Mouse (Mus musculus): ENCODE data around the gene Clybl. TPM values are rescaled to one million over a fixed set of nuclear protein-coding genes. Genes with fewer than 3 reads are reported as not detected.

The Clybl gene
- polyA plus RNA-seq, 1 experiment, result 10.7 TPM

DNA sequence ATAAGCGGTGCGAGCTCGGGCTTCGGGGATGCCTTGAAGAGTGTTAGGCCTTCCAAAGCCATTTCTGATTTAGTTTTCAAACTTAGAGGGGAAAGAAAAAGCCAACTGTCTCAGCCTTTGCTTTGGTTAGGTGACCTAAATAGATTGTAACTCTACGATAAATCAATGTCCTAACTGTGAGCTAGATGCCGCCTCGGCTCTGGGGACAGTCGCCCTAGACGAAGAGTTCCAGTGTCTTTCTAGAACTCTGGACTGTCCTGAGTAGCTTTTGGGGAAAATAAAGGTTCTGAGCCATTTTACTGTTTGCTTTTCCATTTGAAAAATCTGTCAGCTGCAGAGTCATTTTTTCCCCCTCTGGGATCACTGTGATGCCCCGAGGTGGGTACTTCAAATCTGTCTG, 49.6 kb downstream of the Clybl start:
- DNase-seq (ENCODE audit: low read depth, low spot score), result no peak
- 87% methylated on average over 10 of the region's 10 CpGs for WGBS

DNA sequence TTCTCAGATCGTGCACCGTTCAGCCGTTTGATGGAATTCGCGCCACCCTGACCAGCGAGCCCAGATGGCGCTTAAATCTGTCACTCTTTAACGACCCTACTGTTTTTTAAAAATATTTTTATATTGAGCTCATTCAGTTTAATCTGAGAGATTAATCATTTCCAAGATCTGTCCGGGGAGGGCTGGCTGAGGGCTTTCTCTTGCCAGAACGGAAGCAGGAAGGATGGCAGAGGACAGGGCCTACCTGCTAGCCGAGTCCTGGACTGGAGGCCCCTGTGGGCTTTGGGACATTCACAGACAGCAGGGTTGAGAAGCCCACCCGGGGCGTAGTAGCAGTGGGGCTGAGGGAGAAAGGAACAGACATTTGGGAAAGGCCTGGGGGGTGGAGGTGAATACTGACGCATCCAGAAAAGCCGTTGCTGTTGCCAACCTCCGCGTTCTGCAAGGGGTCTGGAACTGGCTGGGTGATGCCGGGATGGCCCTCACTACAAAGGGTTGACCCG, 51.8 kb downstream of the Clybl start:
- WGBS, result 72% methylated on average over 19 of the region's 19 CpGs
- no peak for DNase-seq (ENCODE audit: low read depth, low spot score)

DNA sequence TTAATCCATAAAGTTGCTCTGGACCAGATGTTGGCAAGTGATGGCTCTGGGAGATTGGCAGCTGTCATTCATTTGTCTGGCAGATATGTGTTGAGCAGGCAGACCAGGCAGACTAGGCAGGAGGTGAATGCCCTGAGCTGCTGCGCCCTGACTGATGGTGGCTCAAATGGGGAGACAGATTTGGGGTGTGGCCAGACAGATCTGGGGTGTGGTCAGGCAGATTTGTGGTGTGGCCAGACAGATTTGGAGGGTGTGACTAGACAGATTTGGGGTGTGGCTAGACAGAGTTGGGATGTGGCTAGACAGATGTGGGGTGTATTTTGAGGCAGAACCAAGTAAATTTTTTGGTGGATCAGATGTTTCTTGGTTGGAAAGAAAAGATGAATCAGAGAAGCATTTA, 62.4 kb downstream of the Clybl start:
- WGBS, result 100% methylated on average over 1 of the region's 1 CpGs
- no peak for DNase-seq (ENCODE audit: low read depth, low spot score)

DNA sequence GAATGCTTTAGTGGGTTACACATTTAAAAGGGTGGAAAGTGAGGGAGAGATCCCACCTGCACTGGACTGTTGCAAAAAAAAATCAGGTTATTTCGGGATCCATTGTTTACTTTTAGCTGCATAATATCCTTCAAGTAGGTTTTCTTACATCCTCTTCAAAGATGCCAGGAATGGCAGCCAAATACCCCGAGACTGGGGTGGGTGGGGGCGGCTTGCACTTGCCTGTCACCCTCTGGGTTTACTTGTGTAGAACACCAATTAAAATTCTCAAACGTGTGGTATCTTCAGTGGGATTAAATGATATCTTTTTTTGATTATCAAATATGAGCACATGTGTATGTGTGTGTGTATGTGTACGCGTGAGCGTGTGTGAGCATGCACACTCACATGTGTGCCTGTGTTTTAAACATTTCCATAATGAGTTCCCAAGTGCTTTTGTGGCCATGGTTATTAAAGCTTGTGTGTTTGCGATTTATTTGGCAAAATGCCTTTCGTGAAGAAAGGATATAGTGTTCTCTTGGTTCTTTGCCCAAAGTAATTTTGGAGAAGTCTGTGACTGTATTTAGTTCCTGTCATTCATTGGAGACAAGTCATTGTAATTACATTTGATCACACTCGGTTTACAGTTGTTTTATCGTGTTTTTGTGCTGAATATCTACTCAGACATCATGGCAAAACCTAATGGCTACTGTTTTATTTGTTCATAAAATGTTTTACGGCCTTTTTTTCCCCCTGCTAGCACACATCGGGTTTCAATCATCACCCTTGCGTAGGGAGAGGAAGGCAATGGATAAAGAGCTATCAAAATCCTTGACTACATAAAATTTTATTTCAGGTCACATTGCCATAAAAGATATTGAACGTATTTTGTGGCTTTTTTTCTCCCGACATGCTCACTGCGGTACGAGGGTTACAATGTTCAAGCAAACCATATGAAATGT, 65.7 kb downstream of the Clybl start:
- WGBS, result 33% methylated on average over 18 of the region's 18 CpGs
- DNase-seq (ENCODE audit: low read depth, low spot score), result peak; percentile 6

DNA sequence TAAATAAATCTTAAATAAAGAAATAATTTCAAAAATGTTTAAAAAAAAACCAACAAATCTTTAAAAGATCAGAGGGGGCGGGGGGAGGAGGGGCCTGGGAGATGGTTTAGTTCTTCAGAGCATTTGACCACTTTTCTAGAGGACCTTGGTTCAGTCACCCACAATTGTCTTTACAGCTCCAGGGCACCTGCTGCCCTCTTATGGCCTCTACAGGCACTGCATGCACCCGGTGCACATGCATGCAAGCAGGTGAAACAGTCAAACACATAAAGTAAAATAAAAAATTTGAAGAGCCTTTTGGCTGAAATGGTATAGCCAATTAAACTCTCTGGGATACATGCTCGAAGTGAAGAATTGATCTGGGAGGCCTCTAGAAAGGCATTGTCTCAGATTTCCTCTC, 67.6 kb downstream of the Clybl start:
- DNase-seq (ENCODE audit: low read depth, low spot score), result no peak
- WGBS, result 89% methylated on average over 3 of the region's 3 CpGs

DNA sequence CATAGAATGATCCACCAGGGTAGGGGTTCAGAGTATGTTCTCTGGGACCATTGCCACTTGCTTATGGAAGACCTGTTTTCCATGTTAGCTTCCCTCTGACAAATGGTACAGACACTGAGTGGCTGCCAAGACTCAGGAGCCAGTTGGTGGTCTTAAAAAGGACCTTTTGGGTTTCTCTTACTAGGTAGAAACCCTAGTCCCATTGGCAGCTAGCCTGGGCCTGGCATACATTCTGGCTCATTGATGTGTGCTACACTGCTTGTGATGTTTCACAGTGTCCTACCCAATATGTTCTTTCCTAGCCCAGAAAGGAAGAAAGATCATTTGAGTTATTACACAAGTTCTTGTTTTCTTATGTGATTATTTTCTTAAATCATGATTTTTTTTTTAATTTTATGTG, 69.8 kb downstream of the Clybl start:
- no peak for DNase-seq (ENCODE audit: low read depth, low spot score)

DNA sequence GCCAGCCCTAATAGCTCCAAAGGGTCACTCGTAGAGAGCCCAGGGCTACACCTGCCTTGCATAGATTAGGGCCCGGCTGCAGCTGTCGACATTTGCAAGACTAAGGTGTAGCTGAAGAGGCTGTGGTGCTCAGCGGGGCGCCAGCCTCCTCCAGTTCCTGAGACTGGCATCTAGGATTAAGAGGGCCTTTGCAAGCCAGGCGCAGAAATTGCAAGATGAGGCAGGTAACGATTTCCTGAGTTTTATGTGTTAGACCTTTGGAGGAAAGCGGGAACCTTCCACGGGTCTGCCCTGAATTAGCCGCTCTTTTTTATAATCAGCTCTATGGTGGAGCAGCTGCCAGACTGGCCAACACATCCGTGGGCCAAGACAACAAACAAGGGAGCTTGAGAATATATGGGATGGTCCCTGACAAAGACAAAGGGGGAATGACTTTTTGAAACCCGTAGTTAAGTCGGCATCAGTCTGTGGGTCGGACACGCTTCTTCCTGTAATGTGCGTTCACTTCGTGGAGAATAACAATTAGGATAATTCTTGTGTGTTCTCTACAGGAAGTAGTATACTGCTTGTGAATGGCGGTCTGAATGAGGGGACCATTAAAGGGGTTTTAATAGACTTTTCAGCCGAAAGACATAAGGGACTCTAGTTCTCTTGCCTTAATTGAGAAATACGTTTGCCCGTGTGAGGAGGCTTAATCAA, 74.2 kb downstream of the Clybl start:
- DNase-seq (ENCODE audit: low read depth, low spot score), result no peak
- 44% methylated on average over 21 of the region's 21 CpGs for WGBS

DNA sequence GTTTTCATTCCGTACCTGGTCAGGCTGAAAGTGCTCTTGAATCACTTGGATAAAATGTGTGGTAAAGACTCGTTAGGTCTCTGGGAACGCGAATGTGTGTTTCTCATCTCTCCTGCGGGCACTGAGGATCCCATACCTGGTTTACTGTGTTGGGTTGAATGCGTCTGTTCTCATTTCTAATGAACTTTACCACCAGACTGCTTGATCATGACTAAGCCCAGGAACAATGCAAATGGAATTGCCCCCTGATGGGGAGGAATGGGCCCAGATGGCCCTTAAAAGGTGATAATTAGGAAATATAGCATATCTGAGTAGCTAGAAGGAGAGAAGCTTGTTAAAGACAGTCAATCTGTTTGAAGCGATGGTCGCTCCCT, 74.7 kb downstream of the Clybl start:
- DNase-seq (ENCODE audit: low read depth, low spot score), result no peak
- WGBS, result 69% methylated on average over 8 of the region's 8 CpGs

DNA sequence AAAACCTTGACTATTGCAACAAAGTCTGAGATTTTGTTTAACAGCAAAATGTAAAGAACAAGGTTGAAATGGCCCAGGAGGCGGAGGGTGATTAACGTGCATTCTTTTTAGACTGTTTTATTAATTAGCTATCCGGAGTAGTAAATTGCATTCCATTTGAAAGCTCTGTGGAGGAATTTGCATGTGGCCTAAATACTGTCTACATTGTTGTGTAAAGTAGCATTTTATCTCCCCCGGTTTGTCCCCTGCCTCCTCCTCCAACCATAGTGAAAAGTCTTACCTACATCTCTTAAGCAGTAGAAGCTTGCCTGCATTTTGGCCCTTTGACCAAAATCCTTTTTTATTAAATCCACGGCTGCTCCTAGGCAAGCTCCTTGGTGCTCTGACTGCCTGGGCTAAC, 76.8 kb downstream of the Clybl start:
- DNase-seq (ENCODE audit: low read depth, low spot score), result no peak
- 83% methylated on average over 5 of the region's 5 CpGs for WGBS

DNA sequence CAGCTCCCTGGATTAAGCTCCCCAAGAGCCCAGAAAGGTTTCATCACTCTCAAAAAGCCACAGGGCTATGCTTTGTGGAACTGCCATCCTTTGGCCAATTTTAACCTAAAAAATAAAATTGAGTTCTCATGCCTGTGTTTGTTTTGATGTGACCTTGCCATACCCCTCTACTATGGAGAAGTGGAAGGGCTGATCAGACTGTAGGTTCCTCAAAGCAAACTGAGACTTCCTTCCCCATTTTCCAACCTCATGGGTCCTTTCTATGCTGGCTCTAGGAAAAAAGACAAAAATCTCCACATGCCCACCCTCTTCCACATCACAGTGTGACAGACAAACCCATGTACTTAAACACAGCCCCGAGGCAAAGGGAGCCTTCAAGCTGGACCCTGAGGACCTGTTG, 79.7 kb downstream of the Clybl start:
- DNase-seq (ENCODE audit: low read depth, low spot score), result no peak
- WGBS, result 86% methylated on average over 1 of the region's 1 CpGs

DNA sequence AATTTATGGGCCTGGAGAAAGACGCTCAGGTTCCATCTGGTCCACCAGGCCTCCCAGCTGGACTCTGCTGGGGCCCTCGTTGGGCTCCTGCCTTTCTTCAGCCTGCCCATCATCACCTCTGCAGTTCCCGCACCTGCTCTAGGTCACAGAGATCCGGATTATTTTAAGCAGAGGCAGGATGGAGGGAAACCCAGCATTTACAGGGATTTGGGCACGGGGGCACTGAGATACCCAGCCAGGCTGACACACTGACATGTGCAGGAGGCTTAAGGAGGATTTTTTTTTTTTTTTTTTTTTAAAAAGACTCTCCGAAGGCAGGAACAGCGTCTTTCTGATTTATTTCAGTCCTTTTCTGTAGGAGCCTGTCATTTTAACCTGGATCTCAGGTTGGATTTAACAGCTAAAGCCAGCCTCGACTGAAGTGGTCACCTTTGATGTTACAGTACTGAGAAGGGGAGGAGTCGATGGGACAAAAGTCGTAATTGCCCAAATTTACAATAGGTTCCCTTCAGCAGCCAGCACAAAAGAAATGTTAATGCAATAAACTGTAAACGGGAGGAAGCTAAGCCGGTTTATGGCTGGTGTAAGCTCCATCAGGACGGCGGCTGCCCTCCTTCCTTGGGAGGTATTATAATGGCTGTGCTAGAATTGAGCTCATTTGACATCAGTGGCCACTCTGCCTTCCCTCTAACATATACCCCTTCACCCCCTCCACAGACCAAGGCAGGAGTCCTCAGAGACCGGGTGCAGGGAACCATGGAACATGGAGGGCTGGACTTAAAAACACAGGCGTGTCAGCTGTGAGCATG, 81.6 kb downstream of the Clybl start:
- 40% methylated on average over 16 of the region's 16 CpGs for WGBS
- DNase-seq (ENCODE audit: low read depth, low spot score), result no peak

DNA sequence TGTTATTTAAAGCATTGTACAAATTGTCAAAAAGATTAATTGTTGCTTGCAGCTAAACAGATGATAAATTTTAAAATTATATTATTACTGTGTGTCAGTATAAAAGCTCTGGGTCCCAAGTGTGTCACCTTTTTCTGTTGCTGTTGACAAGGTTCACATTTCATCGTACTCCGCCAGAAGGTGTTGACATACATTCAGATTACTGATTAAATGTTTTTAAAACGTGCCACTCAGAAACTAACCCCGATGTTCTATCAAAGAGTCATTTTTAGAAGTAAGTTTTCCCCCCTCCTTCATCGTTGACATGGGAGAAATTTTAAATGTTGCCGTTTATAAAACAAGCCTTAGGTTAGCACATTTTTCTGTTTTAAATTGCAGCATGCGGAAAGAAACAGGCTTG, 83.7 kb downstream of the Clybl start:
- DNase-seq (ENCODE audit: low read depth, low spot score), result no peak
- WGBS, result 85% methylated on average over 7 of the region's 7 CpGs

DNA sequence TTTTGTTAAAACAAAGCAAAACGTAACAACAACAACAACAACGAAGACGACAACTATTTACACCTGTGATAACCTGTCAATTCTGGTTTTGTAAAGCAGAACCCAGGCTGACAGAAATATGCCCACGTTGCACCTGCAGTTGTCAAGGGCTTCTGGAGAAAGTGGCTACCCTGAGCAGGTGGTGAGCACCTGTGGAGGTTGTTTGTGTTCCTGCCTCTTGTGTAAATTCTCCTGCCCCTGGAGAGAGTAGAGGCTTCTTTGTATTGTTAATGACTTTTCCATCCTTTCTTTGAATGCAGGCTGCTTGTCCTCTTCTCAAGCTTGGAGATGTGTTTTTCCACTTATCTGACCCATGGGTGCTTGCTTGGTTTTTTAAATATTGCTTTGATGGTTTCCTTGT, 86.1 kb downstream of the Clybl start:
- 46% methylated on average over 4 of the region's 4 CpGs for WGBS
- DNase-seq (ENCODE audit: low read depth, low spot score), result no peak

DNA sequence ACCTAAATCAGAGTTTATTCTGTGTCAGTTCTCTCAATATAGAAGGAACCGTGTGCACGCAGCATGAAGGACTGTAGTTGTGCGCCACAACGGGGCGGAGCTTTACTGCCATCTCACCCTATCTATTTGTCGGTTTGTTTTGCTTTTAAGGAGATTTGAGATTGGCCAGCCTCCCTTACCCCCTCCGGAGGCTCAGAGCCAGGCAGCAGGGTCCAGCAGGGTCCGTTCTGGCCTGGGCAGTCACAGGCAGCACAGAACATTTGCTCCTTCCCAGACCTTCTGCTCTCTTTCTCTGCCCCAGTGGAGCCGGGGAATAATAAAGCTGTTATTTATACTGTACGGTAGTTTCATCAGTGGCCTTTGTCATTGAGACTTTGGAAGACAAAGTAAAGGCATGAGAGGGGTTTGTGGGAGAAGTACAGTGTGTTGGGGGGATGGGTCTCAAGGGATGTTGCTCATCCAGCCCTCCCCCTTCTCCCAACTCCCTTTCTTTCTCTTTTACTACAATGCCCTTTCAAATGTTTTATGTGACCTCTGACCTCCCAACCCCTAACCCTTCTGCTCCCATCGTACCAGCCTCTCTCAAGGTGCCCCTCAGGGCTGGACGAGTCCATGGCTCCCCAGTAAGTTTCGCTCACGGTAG, 89.7 kb downstream of the Clybl start:
- DNase-seq (ENCODE audit: low read depth, low spot score), result no peak
- WGBS, result 54% methylated on average over 14 of the region's 14 CpGs

DNA sequence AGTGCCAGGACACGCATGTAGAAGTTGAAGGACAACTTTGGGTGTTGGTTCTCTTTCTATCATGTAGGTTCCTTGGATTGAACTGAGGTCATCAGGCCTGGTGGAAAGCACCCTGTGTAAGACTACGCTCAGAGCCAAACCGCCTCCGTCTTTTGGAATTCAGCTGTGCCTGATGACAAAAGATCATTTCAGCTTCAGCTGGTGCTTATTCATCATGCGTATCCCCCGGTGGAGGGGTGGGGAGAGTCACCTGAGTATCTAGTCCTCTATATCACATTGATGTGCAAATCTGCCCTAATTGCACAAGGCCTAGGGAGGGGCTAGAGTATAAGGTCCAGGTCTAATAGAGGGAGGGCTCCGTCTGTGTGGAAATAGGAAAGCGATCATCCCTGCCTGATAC, 95.6 kb downstream of the Clybl start:
- no peak for DNase-seq (ENCODE audit: low read depth, low spot score)
- 94% methylated on average over 8 of the region's 8 CpGs for WGBS

DNA sequence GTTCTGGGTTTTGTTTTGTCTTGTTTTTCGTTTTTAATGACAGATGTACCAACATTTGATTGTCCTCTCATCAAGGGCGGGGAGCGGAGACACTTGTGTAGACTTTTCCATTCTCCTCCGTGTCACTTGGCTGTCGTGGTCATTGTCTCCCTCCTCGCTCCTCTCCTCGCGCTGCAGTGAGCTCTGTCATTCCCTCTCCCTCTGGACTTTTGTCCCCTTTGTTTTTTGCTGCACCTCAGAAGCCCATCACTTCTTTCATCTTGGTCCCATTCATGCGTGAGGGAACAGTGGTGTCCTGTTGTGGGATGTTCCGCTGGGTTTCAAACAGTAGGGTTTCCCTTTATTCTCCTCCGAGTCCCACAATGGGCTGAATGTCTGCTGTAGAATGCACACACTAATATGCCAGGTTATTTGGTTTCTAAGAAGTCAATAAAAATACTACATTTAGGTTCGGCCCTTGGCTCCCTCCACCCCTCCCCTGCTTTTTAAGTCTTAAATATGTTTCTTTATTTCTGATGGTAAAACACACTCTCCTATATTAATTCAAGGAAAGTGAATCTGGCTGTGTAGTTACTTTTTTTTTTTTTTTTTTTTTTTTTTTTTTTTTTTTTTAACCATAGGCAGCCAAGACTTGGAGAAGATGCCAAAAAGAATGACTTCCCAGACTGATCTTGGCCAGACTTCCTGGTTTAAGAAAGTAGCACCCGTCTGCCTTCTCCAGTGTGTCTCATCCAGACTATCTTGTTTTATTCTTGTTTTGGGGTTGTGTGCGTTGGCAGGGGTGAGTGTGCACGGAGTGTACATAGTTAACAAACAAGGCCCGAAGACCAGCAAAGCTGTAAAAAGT, 98.2 kb downstream of the Clybl start:
- 77% methylated on average over 16 of the region's 16 CpGs for WGBS
- DNase-seq (ENCODE audit: low read depth, low spot score), result no peak

DNA sequence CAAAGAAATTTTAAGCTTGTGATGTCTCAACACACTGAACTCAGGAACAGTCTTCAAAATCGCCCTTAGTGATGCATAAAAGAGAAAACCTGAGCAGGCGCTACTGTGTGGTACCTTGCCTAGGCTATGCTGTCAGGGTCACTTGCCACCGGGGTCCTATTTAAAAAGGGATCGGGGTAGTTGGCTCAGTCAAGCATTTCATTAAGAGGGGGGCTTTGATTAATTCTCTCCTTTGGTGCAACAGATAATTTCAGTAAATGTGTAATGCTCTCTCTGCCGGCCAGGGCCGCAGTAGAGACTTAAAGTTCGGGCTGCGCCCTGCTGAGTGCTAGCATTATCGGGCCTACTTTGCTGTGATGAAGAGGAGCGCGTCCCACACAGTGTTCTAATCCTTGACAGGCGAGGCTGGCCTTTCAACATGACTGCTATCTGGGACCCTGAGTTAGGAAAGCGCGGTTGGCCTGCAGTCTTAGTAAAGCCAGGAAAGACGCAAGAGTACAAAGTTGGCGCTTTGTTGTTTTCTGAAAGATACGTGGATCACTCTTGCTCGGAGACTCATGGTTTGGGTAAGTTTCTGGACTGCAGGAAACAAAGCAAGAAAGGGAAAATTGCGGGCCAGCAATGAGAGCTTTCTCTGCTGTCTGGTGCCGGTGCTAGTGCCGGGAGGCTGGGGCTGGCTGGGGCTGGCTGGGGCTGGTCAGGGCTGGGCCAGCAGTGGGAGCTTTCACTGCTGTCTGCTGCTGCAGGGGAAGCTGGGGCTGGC, 99.0 kb downstream of the Clybl start:
- no peak for DNase-seq (ENCODE audit: low read depth, low spot score)
- 75% methylated on average over 21 of the region's 21 CpGs for WGBS

DNA sequence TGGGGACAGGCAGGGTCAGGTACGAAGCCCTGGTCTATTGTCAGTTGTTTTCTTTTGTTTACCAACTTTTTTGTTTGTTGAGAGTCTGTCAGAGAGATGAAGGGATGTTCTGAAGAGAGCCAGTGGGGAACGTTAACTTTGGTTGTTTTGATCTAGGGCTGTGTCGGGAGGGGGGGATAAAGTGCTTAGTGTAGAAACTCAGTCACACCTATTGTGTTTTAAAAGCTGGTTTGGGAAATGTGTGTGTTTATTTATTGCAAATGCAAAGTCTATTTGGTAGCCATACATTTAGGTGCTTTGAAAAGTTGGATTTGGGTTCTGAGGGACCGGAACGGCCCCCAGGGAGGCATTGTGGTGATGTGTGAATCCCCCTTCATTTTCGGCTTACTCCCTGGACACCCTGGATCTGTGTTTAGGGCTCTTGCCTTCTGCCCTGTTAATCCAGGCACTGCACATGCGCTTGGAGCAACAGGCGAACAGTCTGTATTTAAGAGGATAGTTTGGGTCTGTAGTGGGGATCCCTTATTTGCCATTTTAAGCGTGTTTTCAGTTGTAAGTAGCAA, 99.6 kb downstream of the Clybl start:
- no peak for DNase-seq (ENCODE audit: low read depth, low spot score)
- WGBS, result 83% methylated on average over 9 of the region's 9 CpGs
